Mouse (Mus musculus) embryonic fibroblast, embryonic 13.5 days (primary cell): ENCODE results near the gene Phactr1.

Source experiments
- CTCF ChIP-seq: IDR thresholded peaks from 2 replicates; pipeline ENCODE4 v1.5.1; 2011; ENCODE audit warnings: mild to moderate bottlenecking, control low read depth, low read length, moderate library complexity, borderline replicate concordance; ENCODE audit not compliant: insufficient read depth
- POLR2A ChIP-seq: IDR thresholded peaks from 2 replicates; pipeline ENCODE4 v1.6.1; 2011; ENCODE audit warnings: low read depth, mild to moderate bottlenecking, control low read depth, low read length, moderate library complexity

DNA sequence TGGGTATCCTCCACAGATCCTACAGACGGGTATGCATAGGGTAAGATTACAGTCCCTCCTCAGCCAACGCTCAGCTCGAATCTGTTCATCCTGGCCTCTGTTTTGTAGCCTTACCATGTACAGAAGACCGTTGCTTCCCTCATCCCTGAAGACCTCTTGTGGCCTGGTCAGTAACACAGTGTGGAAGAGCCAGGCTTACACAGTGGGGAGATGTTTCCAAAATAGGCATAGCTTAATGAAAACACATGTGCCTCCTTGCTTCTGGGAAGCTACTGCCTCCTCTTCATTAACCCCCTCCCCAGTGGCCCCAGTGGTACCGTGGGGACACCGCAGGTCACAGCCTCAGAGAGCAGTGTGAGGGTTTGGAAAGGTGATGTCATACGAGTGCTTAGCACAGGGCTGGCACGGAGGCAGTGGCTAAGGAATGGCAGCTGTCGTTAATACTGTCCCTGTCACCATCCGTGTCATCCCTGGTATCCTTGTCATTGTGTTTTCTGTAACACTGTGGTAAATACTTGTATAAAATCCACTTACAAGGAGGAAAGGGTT lies 268.4 kb downstream of the Phactr1 start:
- TF ChIP-seq POLR2A: no peak
- TF ChIP-seq CTCF: no peak
